Mouse (Mus musculus) left cerebral cortex, postnatal 36 days (tissue): Measurements from ENCODE around the gene Ano4. TPM values are rescaled to one million over a fixed set of nuclear protein-coding genes. Genes with fewer than 3 reads are reported as not detected.
A peak's percentile ranks its signal among the peaks of the same experiment; 100 is the strongest.

Experiments used
- DNase-seq, 2 experiments: peaks; one replicate each; pipeline ENCODE4 v3.0.0; 2021 to 2022; ENCODE audit warnings: low spot score in 2 of 2, mixed read lengths in 1 of 2
- intact Hi-C: fragments of 180-260 bp; cut with DNase I; formaldehyde crosslinking; loops from one replicate; pipeline ENCODE4 v1.15.1; 2025
- total RNA-seq, 2 experiments: library from RNA; stranded (reverse); gene quantifications; 2 replicates each; pipeline ENCODE4 v1.2.3; 2021

Ano4 gene
- 10 to 100 TPM; 21.1 to 22.1 TPM for total RNA-seq

DNA sequence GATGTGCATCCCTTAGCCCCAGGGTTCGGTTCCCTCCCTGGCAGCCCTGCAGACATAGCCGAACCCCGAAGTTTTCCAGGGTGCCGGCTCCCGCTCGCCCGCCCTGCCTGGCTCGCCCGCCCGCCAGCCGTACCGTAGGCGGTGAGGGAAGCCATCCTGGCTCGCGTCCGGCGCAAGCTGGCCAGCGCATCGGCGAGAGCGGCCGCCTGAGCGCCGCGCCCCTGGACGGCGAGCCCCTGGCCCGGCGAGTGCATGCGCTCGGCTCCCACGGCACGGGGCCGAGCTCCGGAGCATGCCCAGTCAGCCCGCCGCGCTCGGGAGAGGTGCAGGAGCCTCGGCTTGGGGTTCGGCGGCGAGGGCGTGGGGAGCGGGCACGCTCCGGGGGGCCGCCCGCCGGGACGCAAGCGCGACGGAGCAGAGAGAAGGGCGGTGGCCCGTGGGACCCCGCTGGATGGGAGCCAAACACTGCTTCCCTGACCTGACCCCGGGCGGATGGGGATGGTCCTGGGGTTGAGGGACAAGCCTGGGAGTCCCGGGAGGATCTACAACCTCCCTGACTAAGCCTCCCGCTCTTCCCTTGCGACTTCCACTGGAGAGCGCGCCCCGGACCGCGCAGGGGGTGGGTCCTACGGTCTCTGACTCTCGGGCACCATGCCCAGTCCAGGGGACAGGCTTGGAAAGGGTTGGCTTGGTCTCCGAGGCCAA lies at the start of gene Ano4:
Gene Ano4, minus strand, starts transcription at position 272 of the 705 bp plus-strand sequence.
- intact Hi-C loops = no loop called here
- peak; percentile 33 to 60 for DNase-seq

DNA sequence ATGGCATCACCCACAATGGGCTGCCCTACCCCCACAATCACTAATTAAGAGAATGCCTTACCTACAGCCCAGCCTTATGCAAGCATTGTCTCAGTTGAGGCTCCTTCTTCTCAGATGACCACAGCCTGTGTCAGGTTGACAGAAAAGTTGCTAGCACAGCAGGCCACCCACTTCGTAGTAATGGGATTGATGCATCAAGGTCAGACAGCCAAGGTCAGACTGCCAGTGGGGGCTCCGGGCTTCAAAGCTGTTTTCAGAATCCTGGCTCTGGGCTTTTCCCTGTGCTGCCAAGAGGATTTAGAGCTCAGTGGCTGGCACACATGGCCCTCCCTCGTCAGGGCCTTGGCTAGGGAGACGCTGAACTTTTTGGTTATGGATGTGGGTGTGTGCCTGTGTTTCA lies 48.1 kb upstream of the Ano4 start:
- DNase-seq = no peak
- intact Hi-C loops = no loop called here

DNA sequence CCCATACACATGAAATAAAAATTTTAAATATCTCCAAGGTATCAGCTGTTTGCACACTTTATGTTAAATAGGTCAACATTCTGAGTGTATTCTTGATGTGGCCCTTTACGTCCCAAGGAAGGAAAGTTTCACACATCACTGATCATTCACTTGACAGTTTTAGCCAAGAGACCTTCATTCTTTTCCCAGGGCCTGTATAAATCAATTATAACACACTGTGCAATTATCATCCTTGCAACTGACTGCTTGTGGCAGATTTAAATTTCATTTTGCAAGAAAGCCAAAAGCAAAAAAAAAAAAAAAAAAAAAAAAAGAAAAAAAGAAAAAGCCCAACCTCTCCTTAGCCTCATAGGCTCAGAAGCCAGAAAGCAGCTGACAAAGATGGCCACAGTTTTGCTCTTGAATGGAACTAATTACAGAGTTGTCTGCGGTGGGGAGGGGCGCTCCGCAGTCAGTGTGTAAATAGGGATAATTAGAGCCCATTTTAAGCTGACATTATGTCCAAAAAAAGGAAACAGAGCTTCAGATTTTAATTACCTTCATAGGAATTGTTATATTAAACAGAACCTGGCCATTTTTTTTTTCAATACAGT lies 47.1 kb upstream of the Ano4 start:
- no peak for DNase-seq
- intact Hi-C loops = no loop called here

DNA sequence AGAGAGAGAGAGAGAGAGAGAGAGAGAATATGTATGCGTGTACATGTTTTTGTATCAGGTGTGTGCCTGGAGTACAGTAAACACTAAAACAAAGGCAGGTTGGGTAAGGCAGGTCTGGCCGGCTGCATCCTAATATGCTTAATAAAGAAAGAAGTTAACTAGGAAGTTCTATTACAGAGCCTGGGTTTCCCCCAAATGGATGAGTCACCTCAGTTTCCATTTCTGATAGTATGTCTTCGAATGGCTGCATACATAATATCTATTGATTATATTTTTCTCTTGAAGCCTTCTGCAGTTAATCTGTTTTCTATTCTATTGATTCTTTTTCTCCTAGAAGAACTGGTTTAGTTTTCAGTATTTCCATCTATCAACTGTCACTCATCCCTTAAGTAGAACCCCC lies 41.9 kb upstream of the Ano4 start:
- intact Hi-C loops = no loop called here
- DNase-seq = no peak

GRCm38 (mm10) chr10:89383462-89383861 lies 38.9 kb upstream of the Ano4 start:
- intact Hi-C loops = loop anchor here (5.0 kb wide), 1 partner anchor 56 kb away; no protein-coding TSS in a partner anchor
- peak; percentile 45 to 58 for DNase-seq

- DNase-seq = no peak
- intact Hi-C loops = no loop called here
Measured at GRCm38 (mm10) chr10:89377750-89378149, 33.2 kb upstream of the Ano4 start.

- intact Hi-C loops = no loop called here
- no peak for DNase-seq
Measured at GRCm38 (mm10) chr10:89370051-89370450, 25.5 kb upstream of the Ano4 start.

- intact Hi-C loops = no loop called here
- DNase-seq = no peak
Measured at GRCm38 (mm10) chr10:89358933-89359332, 14.4 kb upstream of the Ano4 start.

DNA sequence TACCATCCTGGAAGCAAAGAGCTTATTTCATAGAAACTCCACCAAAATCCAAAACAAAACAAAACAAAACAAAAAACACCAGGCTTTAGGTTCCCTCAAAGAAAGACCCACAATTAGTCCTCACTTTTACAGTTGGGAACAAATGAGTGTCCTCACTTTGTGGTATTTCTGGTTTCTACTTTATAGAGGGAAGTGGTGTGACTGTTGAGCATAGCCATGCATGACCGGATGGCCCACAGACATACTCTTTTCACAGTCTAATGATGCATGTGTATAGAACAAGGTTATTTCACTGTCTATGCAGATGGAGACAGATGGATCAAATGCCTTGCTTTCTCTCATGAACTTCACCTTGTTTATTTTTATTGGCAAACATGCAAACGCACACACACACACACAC lies 10.1 kb upstream of the Ano4 start:
- no peak for DNase-seq
- intact Hi-C loops = no loop called here

GRCm38 (mm10) chr10:89351416-89351815 lies 6.9 kb upstream of the Ano4 start:
- no peak for DNase-seq
- intact Hi-C loops = no loop called here

- intact Hi-C loops = no loop called here
- no peak for DNase-seq
Measured at GRCm38 (mm10) chr10:89345606-89346005, 1.0 kb upstream of the Ano4 start.

DNA sequence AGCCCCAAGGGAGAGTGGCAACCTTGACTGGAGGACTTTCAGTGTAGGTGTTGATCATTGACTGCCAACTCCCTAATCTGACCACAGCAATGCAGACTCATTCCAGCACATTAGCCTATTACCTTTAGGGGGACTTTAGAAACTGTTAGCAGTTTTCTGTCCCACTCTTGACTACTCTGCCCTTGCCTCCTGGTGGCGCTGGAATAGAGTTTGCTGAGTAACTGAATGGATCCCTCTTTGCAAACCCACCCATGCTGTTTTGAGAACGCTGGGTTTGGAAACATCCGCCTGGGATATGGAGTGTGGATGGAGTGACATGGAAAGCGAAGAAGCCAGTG lies 603 bp upstream of the Ano4 start:
- DNase-seq = no peak
- intact Hi-C loops = no loop called here

- intact Hi-C loops = no loop called here
- DNase-seq = no peak
Measured at GRCm38 (mm10) chr10:89344132-89344490, 451 bp downstream of the Ano4 start.

DNA sequence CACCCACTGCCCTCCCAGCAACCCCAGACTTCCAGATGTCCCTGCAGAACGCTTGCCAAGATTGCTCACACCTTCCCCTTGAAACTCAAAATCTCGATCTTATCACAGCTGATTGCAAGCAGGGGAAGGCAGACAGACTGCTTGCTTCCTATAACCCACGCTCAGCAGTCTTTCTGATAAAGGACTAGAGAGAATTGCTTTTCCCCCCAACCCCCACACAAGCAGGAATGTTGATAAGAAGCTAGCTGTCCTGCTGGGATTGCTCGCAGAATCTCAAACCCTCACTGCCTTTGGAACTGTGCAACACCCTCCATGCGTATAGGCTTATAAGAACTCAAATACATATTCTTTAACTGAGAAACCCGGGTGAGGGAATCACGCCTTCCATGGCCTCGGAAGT lies 846 bp downstream of the Ano4 start:
- no peak for DNase-seq
- intact Hi-C loops = no loop called here

DNA sequence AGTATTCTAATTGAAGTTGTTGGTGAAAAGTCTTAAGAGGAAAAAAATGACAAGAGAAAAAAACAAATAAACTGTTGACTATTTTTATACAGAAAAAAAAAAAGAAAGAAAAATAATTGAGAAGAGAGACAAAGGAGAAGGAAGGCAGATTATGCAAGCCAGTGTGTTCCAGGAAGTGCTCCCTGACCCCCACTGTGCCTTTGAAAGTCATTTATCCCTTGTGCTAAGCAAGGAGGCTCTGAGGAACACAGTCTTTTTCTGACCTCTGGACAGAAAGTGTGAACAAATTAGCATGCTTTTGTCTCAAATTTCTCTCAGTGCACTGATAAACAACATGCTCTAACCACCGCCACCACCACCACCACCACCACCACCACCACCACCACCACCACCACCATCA lies 14.3 kb downstream of the Ano4 start:
- DNase-seq = no peak
- intact Hi-C loops = no loop called here

- DNase-seq = no peak
- intact Hi-C loops = loop anchor here (5.0 kb wide), 2 partner anchors 52 to 132 kb away; no protein-coding TSS in a partner anchor
Measured at GRCm38 (mm10) chr10:89329806-89330205, 14.8 kb downstream of the Ano4 start.

DNA sequence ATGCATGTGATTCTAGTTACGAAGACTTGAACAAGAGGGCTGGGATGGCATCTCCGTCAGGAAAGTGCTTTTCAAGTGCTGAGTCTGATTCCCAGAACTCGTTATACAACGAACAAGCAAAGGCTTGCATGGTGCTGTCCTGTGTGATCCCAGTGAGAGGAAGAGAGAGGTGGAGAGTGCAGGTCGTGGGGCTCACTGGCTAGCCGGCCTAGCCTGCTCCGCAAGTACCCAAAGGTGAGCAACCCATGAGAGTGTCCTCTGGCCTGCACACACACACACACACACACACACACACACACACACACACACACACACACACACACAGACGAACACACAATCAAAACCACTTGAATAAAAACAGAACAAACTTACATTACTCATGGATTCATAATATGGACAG lies 15.7 kb downstream of the Ano4 start:
- intact Hi-C loops = loop anchor here (5.0 kb wide), 2 partner anchors 53 to 133 kb away; no protein-coding TSS in a partner anchor
- no peak for DNase-seq

GRCm38 (mm10) chr10:89327004-89327511 lies 17.5 kb downstream of the Ano4 start:
- DNase-seq = peak; percentile 66 to 79
- intact Hi-C loops = loop anchor here (1.0 to 5.0 kb wide), 3 partner anchors 55 to 302 kb away; no protein-coding TSS in a partner anchor

- DNase-seq = no peak
- intact Hi-C loops = loop anchor here (5.0 kb wide), 2 partner anchors 56 to 136 kb away; no protein-coding TSS in a partner anchor
Measured at GRCm38 (mm10) chr10:89326383-89326782, 18.2 kb downstream of the Ano4 start.

DNA sequence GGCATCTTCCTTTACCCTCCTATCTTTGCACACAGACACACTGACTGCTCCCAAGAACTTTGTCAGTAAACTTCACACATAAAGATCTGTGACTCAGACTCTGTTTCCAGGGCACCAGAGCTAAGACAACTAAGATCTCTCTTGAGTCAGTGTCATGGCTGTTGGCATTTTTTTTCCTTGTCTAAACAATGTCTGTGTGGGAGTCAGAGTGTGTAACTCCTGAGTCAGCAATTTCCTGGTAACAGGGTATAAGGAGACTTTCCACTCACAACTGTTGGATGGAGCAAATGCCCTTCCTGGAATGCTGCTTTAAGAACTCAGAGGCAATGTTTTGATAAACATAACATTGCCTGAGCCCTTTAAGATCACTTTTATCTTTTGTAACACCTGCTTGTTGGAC lies 37.0 kb downstream of the Ano4 start:
- intact Hi-C loops = no loop called here
- no peak for DNase-seq

DNA sequence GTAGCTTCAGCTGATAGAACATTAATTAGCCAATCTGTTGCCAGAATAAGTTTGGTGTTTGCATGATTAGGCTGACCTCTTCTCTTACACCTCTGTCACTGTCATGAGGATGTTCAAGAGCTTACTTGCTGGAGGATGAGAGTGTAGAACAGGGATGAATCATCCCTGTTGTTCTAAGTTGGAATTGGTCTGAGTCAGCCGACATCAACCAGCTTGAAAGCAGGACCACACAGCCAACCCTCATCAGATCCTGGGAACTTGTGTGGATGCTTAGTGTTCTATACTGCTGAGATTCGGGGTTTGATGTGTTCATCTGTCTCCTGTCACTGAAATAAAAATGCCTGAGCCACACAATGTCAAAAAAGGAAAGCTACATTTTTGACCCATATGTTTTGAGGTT lies 44.2 kb downstream of the Ano4 start:
- DNase-seq = no peak
- intact Hi-C loops = no loop called here
